Mouse (Mus musculus) myocyte (in vitro differentiated cells): ENCODE results near the gene Pla2g15. TPM values are rescaled to one million over a fixed set of nuclear protein-coding genes. Genes with fewer than 3 reads are reported as not detected.

Experiments used
- H3K27me3 ChIP-seq: one replicate; pipeline ENCODE4 v1.6.1; 2011; ENCODE audit not compliant: control insufficient read depth, insufficient read depth, insufficient read length
- H3K36me3 ChIP-seq: one replicate; pipeline ENCODE4 v1.6.1; 2011; ENCODE audit not compliant: control insufficient read depth, insufficient read depth
- H3K4me2 ChIP-seq: one replicate; pipeline ENCODE4 v1.6.1; 2011; ENCODE audit warnings: low read depth, control low read depth
- H3K4me3 ChIP-seq: one replicate; pipeline ENCODE4 v1.5.1; 2011; ENCODE audit warnings: mild to moderate bottlenecking, control low read depth, moderate library complexity
- H3K79me2 ChIP-seq: one replicate; pipeline ENCODE4 v1.6.1; 2011; ENCODE audit not compliant: control insufficient read depth, insufficient read depth
- H3ac ChIP-seq: one replicate; pipeline ENCODE4 v1.6.1; 2011; ENCODE audit not compliant: control insufficient read depth, insufficient read length
- CEBPB ChIP-seq: IDR thresholded peaks from 2 replicates; pipeline ENCODE4 v1.6.1; 2011; ENCODE audit warnings: mild to moderate bottlenecking, moderate library complexity; ENCODE audit not compliant: poor library complexity, insufficient read depth, severe bottlenecking
- E2F4 ChIP-seq: IDR thresholded peaks from one replicate; pipeline ENCODE4 v1.6.1; 2011; ENCODE audit warnings: mild to moderate bottlenecking, control low read depth, moderate library complexity; ENCODE audit not compliant: insufficient read depth
- MAX ChIP-seq: IDR thresholded peaks from one replicate; pipeline ENCODE4 v1.6.1; 2011; ENCODE audit warnings: low read depth, mild to moderate bottlenecking, control low read depth
- MYOD1 ChIP-seq, 3 experiments: IDR thresholded peaks; one replicate each; pipeline ENCODE4 v1.6.1; 2011; ENCODE audit warnings: control low read depth in 2 of 3, low read depth in 2 of 3, mild to moderate bottlenecking in 2 of 3, moderate library complexity in 1 of 3; ENCODE audit not compliant: insufficient read length in 2 of 3, control insufficient read depth in 1 of 3
- MYOG ChIP-seq, 3 experiments: IDR thresholded peaks; one replicate each; pipeline ENCODE4 v1.6.1; 2011; ENCODE audit warnings: control low read depth in 2 of 3, low read depth in 2 of 3, mild to moderate bottlenecking in 2 of 3; ENCODE audit not compliant: insufficient read length in 2 of 3, control insufficient read depth in 1 of 3, insufficient read depth in 1 of 3
- POLR2A ChIP-seq: IDR thresholded peaks from one replicate; pipeline ENCODE4 v1.6.1; 2011; ENCODE audit warnings: low read depth, mild to moderate bottlenecking, control low read depth, moderate library complexity; ENCODE audit not compliant: insufficient read length
- POLR2AphosphoS2 ChIP-seq: IDR thresholded peaks from one replicate; pipeline ENCODE4 v1.6.1; 2011; ENCODE audit warnings: low read depth, control low read depth; ENCODE audit not compliant: insufficient read length
- REST ChIP-seq: IDR thresholded peaks from one replicate; pipeline ENCODE4 v1.6.1; 2011; ENCODE audit warnings: mild to moderate bottlenecking, control low read depth, moderate library complexity; ENCODE audit not compliant: insufficient read depth, insufficient read length
- SRF ChIP-seq: IDR thresholded peaks from one replicate; pipeline ENCODE4 v1.6.1; 2011; ENCODE audit warnings: low read depth; ENCODE audit not compliant: control insufficient read depth, insufficient read length
- TCF12 ChIP-seq: IDR thresholded peaks from one replicate; pipeline ENCODE4 v1.6.1; 2011; ENCODE audit warnings: mild to moderate bottlenecking, control low read depth; ENCODE audit not compliant: poor library complexity, insufficient read depth, severe bottlenecking
- TCF3 ChIP-seq: IDR thresholded peaks from one replicate; pipeline ENCODE4 v1.6.1; 2011; ENCODE audit warnings: low read depth, control low read depth; ENCODE audit not compliant: insufficient read length
- USF1 ChIP-seq: IDR thresholded peaks from one replicate; pipeline ENCODE4 v1.6.1; 2011; ENCODE audit warnings: low read depth, mild to moderate bottlenecking, control low read depth, moderate library complexity
- polyA plus RNA-seq: library from polyadenylated mRNA; unstranded; fragments of >200 nt; fragmentation: generic; extraction: Trizol; gene quantifications from one replicate; pipeline ENCODE4 v1.2.1, GENCODE M21; 2012; ENCODE audit warnings: missing spikeins

Pla2g15 gene
- polyA plus RNA-seq, 1 experiment: 9.6 TPM

- Histone ChIP-seq H3K36me3 (no peaks in the 10 kb centered on the region), H3K79me2 (no peaks in the 10 kb centered on the region), H3K4me3 (no peak overlapping the region), H3ac (no peak overlapping the region), H3K4me2 (peak overlapping the region; percentile 2), H3K27me3 (no peaks in the 10 kb centered on the region)
- TF ChIP-seq POLR2AphosphoS2 (no peak), USF1 (no peak), MYOD1 (IDR thresholded peaks at IDR 0.05; ENCODE audit: control insufficient read depth in 1 of 3, insufficient read length in 2 of 3, low read depth in 2 of 3) (no peak), SRF (no peak), TCF12 (no peak), TCF3 (no peak), E2F4 (no peak), CEBPB (no peak), MYOG (IDR thresholded peaks at IDR 0.05; ENCODE audit: control insufficient read depth in 1 of 3, insufficient read depth in 1 of 3, insufficient read length in 2 of 3, low read depth in 2 of 3) (no peak)
These were observed 9.4 kb upstream of the Pla2g15 start for GRCm38 (mm10) chr8:106140769-106141168.

GRCm38 (mm10) chr8:106145331-106145730 lies 4.9 kb upstream of the Pla2g15 start:
- Histone ChIP-seq H3K4me3 (no peak overlapping the region), H3ac (no peak overlapping the region), H3K27me3 (no peaks in the 10 kb centered on the region), H3K4me2 (no peak overlapping the region), H3K79me2 (no peaks in the 10 kb centered on the region), H3K36me3 (no peaks in the 10 kb centered on the region)
- no peak for TF ChIP-seq MAX
- peak; percentile 77 for TF ChIP-seq CEBPB

- H3K4me2 ChIP-seq: no peak overlapping the region
- peaks cover 7% of the 10 kb centered on the region for H3K79me2 ChIP-seq
- no peak for TF ChIP-seq SRF
- no peak for TF ChIP-seq MYOD1 (IDR thresholded peaks at IDR 0.05; ENCODE audit: control insufficient read depth in 1 of 3, insufficient read length in 2 of 3, low read depth in 2 of 3)
- no peak for TF ChIP-seq POLR2A
- TF ChIP-seq REST: no peak
- H3K4me3 ChIP-seq: no peak overlapping the region
- no peaks in the 10 kb centered on the region for H3K36me3 ChIP-seq
- H3ac ChIP-seq: no peak overlapping the region
- no peaks in the 10 kb centered on the region for H3K27me3 ChIP-seq
These were observed 4.2 kb upstream of the Pla2g15 start for GRCm38 (mm10) chr8:106146014-106146413.

DNA sequence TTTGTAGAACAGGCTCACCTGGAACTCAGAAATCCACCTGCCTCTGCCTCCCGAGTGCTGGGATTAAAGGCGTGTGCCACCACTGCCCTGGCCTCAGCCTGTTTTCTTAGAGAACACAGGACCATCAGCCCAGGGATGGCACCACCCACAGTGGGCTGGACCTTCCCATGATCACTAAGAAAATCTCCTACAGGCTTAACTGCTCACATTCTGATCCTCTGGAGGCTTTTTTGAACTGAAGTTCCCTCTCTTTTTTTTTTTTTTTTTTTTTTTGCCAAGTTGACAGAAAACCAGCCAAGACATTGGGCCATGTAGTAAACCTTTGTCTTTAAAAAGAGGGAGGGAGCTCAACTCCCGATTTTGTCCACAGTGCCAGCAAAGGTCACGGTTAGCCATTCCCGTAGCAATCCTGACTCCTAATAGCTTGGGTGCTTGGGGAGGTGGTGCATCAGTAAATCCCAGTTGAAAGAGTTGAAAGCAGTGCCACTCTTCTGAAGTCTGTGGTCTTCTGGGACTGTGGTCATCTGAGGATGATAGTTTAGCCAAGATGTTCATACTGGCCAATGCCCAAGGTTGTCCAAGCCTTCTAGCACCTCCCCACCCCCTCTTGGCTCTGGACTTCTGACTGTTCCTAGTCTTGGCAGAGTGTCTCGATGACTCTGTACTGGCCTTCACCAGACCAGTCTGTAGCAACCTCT lies 2.2 kb upstream of the Pla2g15 start:
- no peaks in the 10 kb centered on the region for H3K36me3 ChIP-seq

GRCm38 (mm10) chr8:106149025-106149424 lies 1.2 kb upstream of the Pla2g15 start:
- Histone ChIP-seq H3K79me2 (peaks cover 12% of the 10 kb centered on the region), H3K4me2 (no peak overlapping the region), H3K36me3 (no peaks in the 10 kb centered on the region), H3K27me3 (no peaks in the 10 kb centered on the region), H3K4me3 (peak overlapping the region; percentile 68), H3ac (no peak overlapping the region)
- TF ChIP-seq MAX: no peak
- no peak for TF ChIP-seq MYOD1 (IDR thresholded peaks at IDR 0.05; ENCODE audit: control insufficient read depth in 1 of 3, insufficient read length in 2 of 3, low read depth in 2 of 3)
- no peak for TF ChIP-seq USF1
- TF ChIP-seq E2F4: no peak
- no peak for TF ChIP-seq TCF12
- no peak for TF ChIP-seq POLR2A
- no peak for TF ChIP-seq SRF

More for the DNA sequence above, 2.2 kb upstream of the Pla2g15 start:
- no peak for TF ChIP-seq USF1
- TF ChIP-seq SRF: no peak
- no peak for TF ChIP-seq MAX
- TF ChIP-seq TCF3: no peak
- no peak for TF ChIP-seq TCF12
- no peak for TF ChIP-seq REST
- no peak for TF ChIP-seq CEBPB
- Histone ChIP-seq H3K4me3 (no peak overlapping the region), H3K4me2 (no peak overlapping the region), H3ac (no peak overlapping the region), H3K27me3 (no peaks in the 10 kb centered on the region), H3K79me2 (peaks cover 12% of the 10 kb centered on the region)
